Mouse (Mus musculus): ENCODE measurements at regions not wholly inside any gene's neighbourhood (a gene's known extent, or its start where the extent isn't known, plus 50 kb on each side); places are given as distances from the start of the nearest gene placed in this dataset.

DNA sequence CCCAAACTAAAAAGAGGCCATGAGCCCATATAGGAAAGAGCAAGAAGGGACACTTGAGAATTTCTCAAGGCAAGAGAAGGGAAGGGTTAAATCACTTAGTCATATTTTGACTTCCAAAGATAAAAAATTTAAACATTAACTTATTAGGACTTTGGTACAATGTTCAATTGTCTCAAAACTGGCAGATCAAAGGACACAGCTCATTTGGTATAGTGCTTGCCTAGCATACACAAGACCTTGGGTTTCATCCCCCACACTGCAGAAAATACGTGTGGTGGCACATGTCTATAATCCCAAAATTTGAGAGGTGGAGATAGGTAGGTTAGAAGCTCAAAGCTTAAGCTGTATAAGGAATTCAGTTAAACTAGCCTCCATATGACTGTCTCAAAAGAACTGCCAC lies 658.4 kb upstream of the Pfkp start:
- DNase-seq: no peak
- intact Hi-C loops (cut with DNase I): no loop called here

DNA sequence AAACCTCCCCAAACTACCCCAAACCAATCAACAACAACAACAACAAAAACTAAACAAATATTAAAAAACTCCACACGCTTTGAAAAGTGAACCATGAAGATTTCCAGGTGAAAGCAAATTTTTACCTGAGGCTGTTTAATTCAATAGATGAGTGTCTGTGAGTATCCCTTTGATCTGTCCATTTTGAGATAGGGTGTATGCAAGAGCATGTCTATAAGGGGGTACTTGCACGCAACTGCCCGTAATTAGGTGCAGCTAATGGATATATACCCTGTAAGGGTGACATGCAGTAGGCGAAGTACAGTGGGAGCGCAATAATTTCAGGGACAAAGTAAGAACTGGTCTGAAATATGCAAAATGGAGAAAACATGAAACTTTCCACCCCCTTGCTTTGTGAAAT lies 658.8 kb upstream of the Pfkp start:
- no peak for DNase-seq
- intact Hi-C loops (cut with DNase I): no loop called here

DNA sequence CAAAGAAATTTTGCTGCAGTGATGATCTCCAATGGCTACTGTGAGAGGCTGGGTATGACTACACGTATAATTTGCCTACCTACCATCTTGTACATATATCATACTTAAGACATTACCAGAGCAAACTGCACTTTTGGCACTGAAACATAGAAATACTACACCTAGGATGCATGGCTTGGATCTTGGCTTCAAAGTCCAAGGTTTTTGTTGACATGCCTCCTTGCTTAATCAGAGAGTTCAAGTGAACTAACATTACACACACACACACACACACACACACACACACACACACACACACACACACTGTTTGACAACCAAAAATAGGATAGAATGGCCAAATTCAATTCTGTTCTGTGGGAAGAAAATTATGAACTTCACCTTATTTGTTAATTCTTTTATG lies 664.9 kb upstream of the Pfkp start:
- intact Hi-C loops (cut with DNase I): no loop called here
- no peak for DNase-seq

- intact Hi-C loops (cut with DNase I): no loop called here
- DNase-seq: no peak
These were observed 681.6 kb upstream of the Pfkp start for GRCm38 (mm10) chr13:7330151-7330550.

DNA sequence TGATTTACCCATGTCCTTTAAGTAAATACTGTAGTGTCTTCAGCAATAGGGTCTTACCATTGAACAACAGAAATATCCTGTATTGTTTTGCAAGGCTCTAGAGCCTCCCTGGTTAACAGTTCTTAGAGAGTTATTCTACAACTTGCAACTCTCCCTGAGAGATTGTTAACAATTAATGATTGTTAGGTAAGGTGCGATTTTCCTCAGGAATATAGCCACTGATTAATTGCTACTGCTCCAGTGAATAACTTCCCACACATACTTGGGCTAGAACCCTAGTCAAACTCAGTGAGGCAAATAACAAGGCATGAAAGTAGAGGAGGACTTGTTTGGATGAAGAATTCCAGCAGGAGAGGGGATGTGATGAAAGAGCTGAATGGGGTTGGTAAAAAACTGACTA lies 697.2 kb upstream of the Pfkp start:
- DNase-seq: no peak
- intact Hi-C loops (cut with DNase I): no loop called here

GRCm38 (mm10) chr13:7348431-7348830 lies 699.9 kb upstream of the Pfkp start:
- intact Hi-C loops (cut with DNase I): no loop called here
- DNase-seq: no peak

DNA sequence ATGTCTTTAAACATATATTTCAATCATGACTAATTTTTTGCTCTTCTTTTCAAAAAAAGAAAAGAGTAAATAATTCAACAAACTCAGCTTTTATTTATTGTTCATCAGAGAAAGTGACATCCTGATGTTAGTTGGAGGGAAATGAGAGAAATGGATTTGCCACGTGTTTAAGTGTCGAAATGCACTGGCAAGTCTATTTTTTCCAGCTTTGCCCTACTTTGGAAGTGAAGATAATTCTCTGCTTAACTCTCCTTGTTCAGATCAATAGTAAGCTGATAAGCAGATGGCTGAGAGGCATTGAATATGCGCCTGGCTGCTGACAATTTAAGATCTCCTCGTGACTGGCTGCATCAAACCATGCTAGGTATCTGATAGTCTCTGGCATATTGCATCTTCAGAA lies 704.4 kb upstream of the Pfkp start:
- intact Hi-C loops (cut with DNase I): no loop called here
- no peak for DNase-seq

GRCm38 (mm10) chr13:7357071-7357470 lies 708.5 kb upstream of the Pfkp start:
- intact Hi-C loops (cut with DNase I): no loop called here
- no peak for DNase-seq

DNA sequence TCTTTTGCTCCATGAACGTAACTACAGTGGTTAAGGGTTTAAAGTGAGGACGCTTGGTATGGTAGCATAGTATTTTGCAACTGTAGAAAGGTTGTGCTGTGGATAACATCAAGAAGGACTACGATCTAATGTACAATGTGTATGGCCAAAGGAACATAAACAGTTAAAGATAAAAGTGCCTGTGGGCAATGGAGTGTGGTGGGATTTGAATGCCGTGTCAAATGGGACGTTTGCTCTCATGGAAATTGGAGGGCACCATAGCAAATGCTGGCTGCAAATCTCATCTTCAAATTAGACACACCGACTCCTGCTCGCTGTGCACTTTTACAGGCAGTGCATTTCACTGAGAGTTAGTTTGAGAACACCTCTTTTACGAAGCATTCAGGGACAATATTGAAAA lies 725.0 kb upstream of the Pfkp start:
- intact Hi-C loops (cut with DNase I): no loop called here
- no peak for DNase-seq

DNA sequence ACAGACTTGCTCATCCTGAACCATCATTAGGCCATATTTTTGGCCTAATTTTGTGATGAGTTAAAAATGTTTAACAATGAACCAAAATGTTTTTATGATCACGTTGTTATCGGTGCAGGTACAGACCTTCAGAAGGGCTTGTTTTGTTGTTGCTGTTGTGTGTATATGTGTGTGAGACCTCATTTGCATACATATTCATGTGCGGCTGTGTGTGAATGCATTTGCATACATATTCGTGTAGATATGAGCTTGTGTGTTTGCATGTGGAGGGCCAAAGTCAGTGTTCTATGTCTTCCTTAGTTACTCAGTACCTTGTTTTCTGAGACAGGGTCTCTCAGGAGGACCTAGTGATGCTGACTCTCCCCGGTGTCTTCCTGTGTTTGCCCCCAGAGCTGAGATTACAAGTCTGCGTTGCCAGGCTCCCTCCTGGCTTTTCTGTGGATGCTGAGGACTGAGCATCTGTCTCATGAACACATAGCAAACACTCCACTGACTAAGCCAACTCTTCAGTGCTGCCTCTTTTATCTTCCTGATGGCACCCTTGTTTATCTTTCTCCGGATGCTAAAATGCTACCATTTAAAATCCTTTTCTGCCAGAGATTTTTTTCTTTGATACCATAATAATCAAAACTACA lies 726.5 kb upstream of the Pfkp start:
- intact Hi-C loops (cut with DNase I): no loop called here
- DNase-seq: no peak

- peak; percentile 19 for DNase-seq
- intact Hi-C loops (cut with DNase I): no loop called here
These were observed 766.0 kb upstream of the Pfkp start for GRCm38 (mm10) chr13:7414342-7415287.

DNA sequence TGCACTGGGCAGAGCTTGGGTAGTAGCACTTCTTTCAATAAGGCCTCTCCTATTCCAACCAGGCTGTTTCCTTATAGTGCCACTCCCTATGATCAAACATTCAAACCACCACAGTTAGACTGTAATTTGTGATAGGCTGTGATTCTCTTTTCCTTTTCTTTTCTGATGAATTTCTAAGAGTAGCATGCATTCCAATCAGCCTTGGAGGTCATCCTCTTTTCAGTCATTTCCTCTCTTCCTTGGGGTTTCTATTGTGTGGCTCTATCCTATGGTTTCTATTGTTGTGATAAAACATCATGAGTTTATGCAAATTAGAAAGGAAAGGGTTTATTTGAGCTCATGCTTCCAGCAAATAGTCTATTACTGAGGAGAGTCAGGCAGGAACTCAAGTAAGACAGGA lies 774.9 kb upstream of the Adarb2 start:
- no peak for DNase-seq
- intact Hi-C loops (cut with DNase I): no loop called here

DNA sequence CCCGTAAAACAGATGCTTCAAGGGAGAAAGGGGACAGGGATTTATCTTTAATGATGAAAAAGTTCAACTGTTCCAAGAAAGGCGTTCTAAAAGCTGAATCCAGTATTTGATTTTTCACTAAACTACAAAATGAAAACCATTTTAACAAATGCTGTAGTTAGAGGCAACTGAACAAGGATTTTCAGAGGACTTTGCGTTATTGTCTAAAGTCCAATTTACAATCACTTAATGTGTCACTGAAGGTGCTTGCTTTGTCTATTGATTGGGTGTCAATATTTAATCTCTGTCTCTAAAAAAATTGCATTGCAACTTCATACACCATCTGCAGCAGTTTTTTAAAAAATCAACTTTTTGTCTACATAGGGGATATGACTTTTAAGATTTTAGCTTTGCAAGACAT lies 773.4 kb upstream of the Adarb2 start:
- intact Hi-C loops (cut with DNase I): no loop called here
- DNase-seq: no peak

GRCm38 (mm10) chr13:7451434-7452002 lies 751.1 kb upstream of the Adarb2 start:
- intact Hi-C loops (cut with DNase I): no loop called here
- no peak for DNase-seq

DNA sequence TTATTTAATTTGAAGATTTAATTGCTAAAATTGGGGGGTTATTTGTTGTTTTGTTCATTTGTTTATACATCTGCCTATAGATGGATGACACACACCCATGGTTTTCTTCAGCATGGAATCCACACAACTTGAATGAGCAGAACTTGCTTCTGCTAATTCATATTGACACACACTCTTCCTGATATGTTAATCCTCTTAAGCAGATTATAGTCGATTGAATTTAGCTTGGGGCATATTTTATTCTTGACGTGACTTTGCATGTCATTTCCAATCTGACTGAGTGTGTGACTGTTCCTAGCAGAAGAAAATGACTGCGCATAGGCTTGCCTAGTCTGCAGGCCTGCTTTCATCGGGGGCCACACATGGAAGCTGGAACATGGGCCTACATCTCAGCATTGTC lies 727.0 kb upstream of the Adarb2 start:
- no peak for DNase-seq
- intact Hi-C loops (cut with DNase I): no loop called here

- intact Hi-C loops (cut with DNase I): no loop called here
- no peak for DNase-seq
These were observed 684.6 kb upstream of the Adarb2 start for GRCm38 (mm10) chr13:7518090-7518489.

GRCm38 (mm10) chr13:7524436-7524835 lies 678.2 kb upstream of the Adarb2 start:
- intact Hi-C loops (cut with DNase I): no loop called here

DNA sequence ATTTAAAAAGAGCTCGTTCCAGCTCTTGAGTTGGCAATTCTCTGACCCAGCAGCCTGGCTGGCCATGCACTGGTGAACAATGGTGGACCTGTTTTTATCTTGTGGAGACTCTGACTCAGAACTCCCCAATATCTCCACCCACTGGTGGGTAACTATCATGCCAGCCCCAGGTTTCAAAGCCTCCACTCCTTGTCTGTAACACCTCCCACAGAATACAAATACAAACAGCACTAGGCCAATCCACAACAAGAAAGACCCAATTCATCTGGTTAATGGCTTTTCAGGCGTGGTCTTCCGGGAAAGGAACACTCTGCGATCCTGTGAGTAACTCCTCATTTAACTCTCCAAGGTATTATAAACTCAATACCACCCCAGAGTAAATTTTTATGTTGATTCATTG lies 663.8 kb upstream of the Adarb2 start:
- intact Hi-C loops (cut with DNase I): no loop called here

More at GRCm38 (mm10) chr13:7524436-7524835, 678.2 kb upstream of the Adarb2 start:
- no peak for DNase-seq

GRCm38 (mm10) chr13:7584022-7584421 lies 618.6 kb upstream of the Adarb2 start:
- no peak for DNase-seq
- intact Hi-C loops (cut with DNase I): no loop called here

More for the DNA sequence above, 663.8 kb upstream of the Adarb2 start:
- no peak for DNase-seq
